Mouse (Mus musculus) CH12.LX (cell line): ENCODE measurements at regions not wholly inside any gene's neighbourhood (a gene's known extent, or its start where the extent isn't known, plus 50 kb on each side); places are given as distances from the start of the nearest gene placed in this dataset.

Experiments
- DNase-seq: peaks from one replicate; pipeline ENCODE4 v3.0.0-alpha.2; 2013; ENCODE audit errors: extremely low read depth
- H3K27ac ChIP-seq: 2 replicates; pipeline ENCODE4 v1.5.1; 2012; ENCODE audit warnings: low read depth, mild to moderate bottlenecking, control low read depth, moderate library complexity; ENCODE audit not compliant: insufficient read depth
- H3K27me3 ChIP-seq: replicated peaks from 2 replicates; pipeline ENCODE3; 2012; ENCODE audit warnings: inconsistent platforms
- H3K36me3 ChIP-seq, 2 experiments: replicated peaks in 1 of 2; 2 replicates each; pipeline versions ENCODE3 to v1.6.1; 2012; ENCODE audit warnings: inconsistent platforms in 1 of 2, low read length in 1 of 2, mild to moderate bottlenecking in 1 of 2, mixed read lengths in 1 of 2, moderate library complexity in 1 of 2; ENCODE audit not compliant: control insufficient read depth in 1 of 2, insufficient read depth in 1 of 2
- H3K4me1 ChIP-seq, 2 experiments: 2 replicates each; pipeline ENCODE4 v1.6.1; 2012; ENCODE audit warnings: inconsistent platforms in 1 of 2, moderate library complexity in 1 of 2; ENCODE audit not compliant: insufficient read depth in 2 of 2, control insufficient read depth in 1 of 2
- H3K4me2 ChIP-seq: 2 replicates; pipeline ENCODE4 v1.6.1; 2012; ENCODE audit warnings: low read depth, mild to moderate bottlenecking, control low read depth; ENCODE audit not compliant: poor library complexity, insufficient read depth, severe bottlenecking
- H3K4me3 ChIP-seq, 3 experiments: fragments of 150-350 bp in 1 of 3; sonication (generic) in 1 of 3; replicated peaks in 1 of 3; 2 replicates each; pipeline versions ENCODE3 to v1.5.1; 2011 to 2012; ENCODE audit warnings: low read depth in 2 of 3, low read length in 2 of 3, mild to moderate bottlenecking in 2 of 3, moderate library complexity in 2 of 3, control low read depth in 1 of 3, improper control_type of control experiment in 1 of 3, inconsistent platforms in 1 of 3, mixed read lengths in 1 of 3; ENCODE audit not compliant: poor library complexity in 1 of 3
- H3K79me2 ChIP-seq: replicated peaks from 2 replicates; pipeline ENCODE4 v1.6.1; 2012; ENCODE audit warnings: mild to moderate bottlenecking, moderate library complexity; ENCODE audit not compliant: control insufficient read depth, poor library complexity, insufficient read depth, severe bottlenecking; ENCODE audit errors: extremely low read depth
- H3K9ac ChIP-seq: 2 replicates; pipeline ENCODE4 v1.6.1; 2012; ENCODE audit warnings: low read depth, mild to moderate bottlenecking, control low read depth, moderate library complexity; ENCODE audit not compliant: insufficient read depth
- H3K9me3 ChIP-seq: replicated peaks from 2 replicates; pipeline ENCODE3; 2012; ENCODE audit warnings: low read length, inconsistent platforms, mixed read lengths
- BHLHE40 ChIP-seq: IDR thresholded peaks from 2 replicates; pipeline ENCODE4 v1.6.1; 2011; ENCODE audit warnings: mild to moderate bottlenecking, low read depth, low read length, improper control_type of control experiment
- CHD1 ChIP-seq: IDR thresholded peaks from 2 replicates; pipeline ENCODE4 v1.6.1; 2012; ENCODE audit warnings: low read depth, low read length, improper control_type of control experiment, inconsistent platforms
- CHD2 ChIP-seq: IDR thresholded peaks from 2 replicates; pipeline ENCODE4 v1.6.1; 2011; ENCODE audit warnings: low read length, improper control_type of control experiment
- CTCF ChIP-seq, 2 experiments: IDR thresholded peaks in 1 of 2; conservative IDR thresholded peaks in 1 of 2; 2 replicates each; pipeline ENCODE4 v1.5.1; 2011 to 2012; ENCODE audit warnings: low read depth in 2 of 2, low read length in 2 of 2, improper control_type of control experiment in 1 of 2, inconsistent platforms in 1 of 2, mild to moderate bottlenecking in 1 of 2, moderate library complexity in 1 of 2
- ETS1 ChIP-seq: conservative IDR thresholded peaks from 2 replicates; pipeline ENCODE4 v1.6.1; 2012; ENCODE audit warnings: low read depth, mild to moderate bottlenecking, inconsistent platforms, low read length, improper control_type of control experiment, moderate library complexity
- JUND ChIP-seq: conservative IDR thresholded peaks from 2 replicates; pipeline ENCODE4 v1.6.1; 2011; ENCODE audit warnings: low read depth, low read length, improper control_type of control experiment
- MAFK ChIP-seq: IDR thresholded peaks from 2 replicates; pipeline ENCODE4 v1.6.1; 2011; ENCODE audit warnings: low read length, improper control_type of control experiment; ENCODE audit not compliant: insufficient replicate concordance
- MAZ ChIP-seq: IDR thresholded peaks from 2 replicates; pipeline ENCODE4 v1.6.1; 2012; ENCODE audit warnings: low read depth, mild to moderate bottlenecking, inconsistent platforms, low read length, improper control_type of control experiment, moderate library complexity
- MEF2A ChIP-seq: IDR thresholded peaks from 2 replicates; pipeline ENCODE4 v1.6.1; 2014; ENCODE audit warnings: low read depth, mild to moderate bottlenecking, inconsistent platforms, low read length, improper control_type of control experiment, borderline replicate concordance
- MXI1 ChIP-seq: IDR thresholded peaks from 2 replicates; pipeline ENCODE4 v1.6.1; 2011; ENCODE audit warnings: mild to moderate bottlenecking, low read depth, low read length, improper control_type of control experiment
- NRF1 ChIP-seq: IDR thresholded peaks from 2 replicates; pipeline ENCODE4 v1.6.1; 2014; ENCODE audit warnings: low read depth, mild to moderate bottlenecking, inconsistent platforms, low read length, improper control_type of control experiment, moderate library complexity
- PAX5 ChIP-seq: IDR thresholded peaks from 2 replicates; pipeline ENCODE4 v1.6.1; 2012; ENCODE audit warnings: low read length, inconsistent platforms, mixed read lengths
- POLR2A ChIP-seq: IDR thresholded peaks from 2 replicates; pipeline ENCODE4 v1.6.1; 2011; ENCODE audit warnings: low read depth, mild to moderate bottlenecking, improper control_type of control experiment, low read length
- POLR2AphosphoS2 ChIP-seq: IDR thresholded peaks from 2 replicates; pipeline ENCODE4 v1.6.1; 2011; ENCODE audit warnings: low read depth, low read length, improper control_type of control experiment
- RAD21 ChIP-seq: IDR thresholded peaks from 2 replicates; pipeline ENCODE4 v1.6.1; 2011; ENCODE audit warnings: low read depth, mild to moderate bottlenecking, low read length, improper control_type of control experiment, moderate library complexity
- RCOR1 ChIP-seq: conservative IDR thresholded peaks from 2 replicates; pipeline ENCODE4 v1.6.1; 2012; ENCODE audit warnings: low read depth, mild to moderate bottlenecking, inconsistent platforms, low read length, improper control_type of control experiment
- SIN3A ChIP-seq: IDR thresholded peaks from 2 replicates; pipeline ENCODE4 v1.6.1; 2012; ENCODE audit warnings: low read length, improper control_type of control experiment, inconsistent platforms
- SMC3 ChIP-seq: IDR thresholded peaks from 2 replicates; pipeline ENCODE4 v1.6.1; 2011; ENCODE audit warnings: low read depth, low read length, improper control_type of control experiment
- TBP ChIP-seq: conservative IDR thresholded peaks from 2 replicates; pipeline ENCODE4 v1.6.1; 2011; ENCODE audit warnings: low read depth, low read length, improper control_type of control experiment
- TCF12 ChIP-seq: IDR thresholded peaks from 2 replicates; pipeline ENCODE4 v1.6.1; 2014; ENCODE audit warnings: low read depth, mild to moderate bottlenecking, inconsistent platforms, low read length, improper control_type of control experiment
- USF1 ChIP-seq: IDR thresholded peaks from 2 replicates; pipeline ENCODE4 v1.6.1; 2014; ENCODE audit warnings: low read depth, mild to moderate bottlenecking, inconsistent platforms, low read length, improper control_type of control experiment
- USF2 ChIP-seq: conservative IDR thresholded peaks from 2 replicates; pipeline ENCODE4 v1.6.1; 2011; ENCODE audit warnings: low read depth, low read length, improper control_type of control experiment
- ZKSCAN1 ChIP-seq: IDR thresholded peaks from 2 replicates; pipeline ENCODE4 v1.6.1; 2012; ENCODE audit warnings: low read depth, inconsistent platforms, low read length, improper control_type of control experiment, borderline replicate concordance
- ZMIZ1 ChIP-seq: IDR thresholded peaks from 2 replicates; pipeline ENCODE4 v1.6.1; 2012; ENCODE audit warnings: low read depth, mild to moderate bottlenecking, inconsistent platforms, low read length, improper control_type of control experiment
- ZNF384 ChIP-seq: IDR thresholded peaks from 2 replicates; pipeline ENCODE4 v1.6.1; 2012; ENCODE audit warnings: low read depth, low read length, improper control_type of control experiment, inconsistent platforms
- dilution Hi-C: fragments of 300-500 bp; cut with MboI; formaldehyde crosslinking; loops from 2 replicates; pipeline ENCODE4 v1.14.3; 2020; ENCODE audit warnings: low sequenced_read_pairs; ENCODE audit not compliant: extremely low pct_unique_long_range_greater_than_20kb, extremely low pct_ligation_motif_present
- in situ Hi-C: fragments of 300-500 bp; cut with MboI; formaldehyde crosslinking; loops from 3 replicates; pipeline ENCODE4 v1.14.3; 2019; ENCODE audit warnings: low sequenced_read_pairs, low pct_ligation_motif_present, low pct_unique_long_range_greater_than_20kb, mixed read lengths

DNA sequence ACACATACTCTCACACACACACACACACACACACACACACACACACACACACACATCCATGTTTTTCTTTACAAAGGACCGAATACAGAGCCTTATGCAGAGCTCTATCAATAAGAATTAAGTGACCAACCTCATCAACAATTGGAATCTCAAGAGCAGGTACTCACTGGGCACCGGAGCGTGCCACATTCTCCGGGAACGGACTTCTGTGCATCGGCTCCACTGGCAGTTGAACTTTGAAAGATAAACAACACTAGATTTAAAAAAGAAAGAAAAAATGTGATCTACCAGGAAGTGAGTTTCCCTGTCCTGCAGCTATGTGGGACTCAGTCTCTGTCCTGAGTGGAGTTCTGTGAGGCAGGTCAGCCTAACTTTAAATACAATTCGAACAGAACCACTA is 327.5 kb upstream of the Irx2 start:
- dilution Hi-C loops, result no loop called here
- Histone ChIP-seq H3K79me2 (no peaks in the 10 kb centered on the region), H3K36me3 (no peaks in the 10 kb centered on the region), H3K9ac (no peak overlapping the region), H3K27me3 (no peaks in the 10 kb centered on the region), H3K4me2 (no peak overlapping the region), H3K4me3 (no peak overlapping the region), H3K4me1 (no peaks in the 10 kb centered on the region), H3K27ac (no peak overlapping the region), H3K9me3 (peaks cover 74% of the 10 kb centered on the region)
- TF ChIP-seq RAD21 (no peak), TBP (no peak), RCOR1 (no peak), MXI1 (no peak), JUND (no peak), ETS1 (no peak)
- in situ Hi-C loops, result no loop called here
- no peak for DNase-seq

DNA sequence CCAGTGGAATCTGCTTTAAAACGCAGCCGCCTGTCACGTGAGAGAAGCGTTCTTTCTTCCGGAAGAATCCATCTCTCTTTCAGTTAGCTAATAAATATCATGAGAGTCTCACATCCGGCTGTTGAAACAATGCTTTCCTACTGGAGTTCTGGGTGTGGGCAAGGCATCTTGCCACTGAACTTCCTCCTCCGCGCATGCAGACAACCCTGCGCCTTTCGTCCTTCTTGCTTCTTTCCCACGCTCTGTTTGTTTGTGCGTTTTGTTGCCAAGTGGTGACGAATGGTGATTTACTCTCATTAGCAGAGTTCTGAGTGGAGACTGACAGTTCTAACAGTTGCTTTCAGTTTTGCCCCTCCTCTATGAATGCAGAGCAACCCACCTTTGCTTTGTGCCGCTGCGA is 326.8 kb upstream of the Irx2 start:
- Histone ChIP-seq H3K4me3 (no peak overlapping the region), H3K79me2 (no peaks in the 10 kb centered on the region), H3K9me3 (peaks cover 77% of the 10 kb centered on the region), H3K9ac (no peak overlapping the region), H3K4me2 (no peak overlapping the region), H3K27ac (no peak overlapping the region), H3K36me3 (no peaks in the 10 kb centered on the region), H3K4me1 (no peaks in the 10 kb centered on the region), H3K27me3 (no peaks in the 10 kb centered on the region)
- in situ Hi-C loops, result no loop called here
- DNase-seq, result no peak
- dilution Hi-C loops, result no loop called here
- TF ChIP-seq RAD21, result no peak
- no peak for TF ChIP-seq ZKSCAN1
- no peak for TF ChIP-seq CHD1
- TF ChIP-seq TCF12, result no peak
- TF ChIP-seq NRF1, result no peak
- TF ChIP-seq ZNF384, result no peak
- no peak for TF ChIP-seq PAX5
- TF ChIP-seq RCOR1, result no peak
- no peak for TF ChIP-seq USF1

DNA sequence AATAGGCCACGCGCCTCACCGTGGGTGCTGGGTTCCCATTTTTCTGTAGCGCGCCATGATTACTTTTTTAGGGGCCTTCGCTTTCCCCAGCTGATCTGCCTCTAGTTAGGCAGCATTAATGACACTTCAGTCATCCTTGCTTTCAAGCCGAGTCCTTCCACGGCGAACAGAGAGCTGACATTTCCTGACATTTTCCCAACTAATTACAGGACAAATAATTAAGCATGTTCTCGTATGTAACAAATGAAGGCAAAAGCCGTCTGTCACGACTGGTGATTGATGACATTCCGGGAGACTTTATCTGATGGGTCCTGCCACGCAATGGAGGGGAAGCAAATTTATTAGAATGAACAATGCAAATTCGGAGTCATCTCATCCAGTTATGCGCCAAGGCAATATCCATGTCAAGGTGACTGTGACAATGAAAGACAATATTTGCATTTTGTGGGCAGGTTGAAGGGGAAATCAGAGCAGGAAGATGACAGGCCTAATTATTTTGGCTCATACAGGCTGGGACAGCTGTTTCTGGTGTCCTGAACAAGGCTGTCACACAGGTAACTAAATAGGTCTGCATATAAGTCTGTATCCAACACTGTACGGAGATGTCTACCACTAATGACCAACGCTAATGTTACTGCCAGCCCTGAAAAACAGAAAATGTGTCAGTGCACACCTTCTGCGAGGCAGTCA is 326.0 kb upstream of the Irx2 start:
- in situ Hi-C loops (no loop called here), dilution Hi-C loops (no loop called here)
- H3K4me3 ChIP-seq, result no peak overlapping the region
- no peaks in the 10 kb centered on the region for H3K79me2 ChIP-seq
- H3K9ac ChIP-seq, result no peak overlapping the region
- H3K4me2 ChIP-seq, result no peak overlapping the region
- H3K36me3 ChIP-seq, result no peaks in the 10 kb centered on the region
- peaks cover 77% of the 10 kb centered on the region for H3K9me3 ChIP-seq
- H3K27ac ChIP-seq, result no peak overlapping the region
- H3K27me3 ChIP-seq, result no peaks in the 10 kb centered on the region
- no peak for DNase-seq
- H3K4me1 ChIP-seq, result no peaks in the 10 kb centered on the region
- TF ChIP-seq POLR2AphosphoS2 (no peak), USF2 (no peak), RCOR1 (no peak), MEF2A (no peak), SIN3A (no peak), ZNF384 (no peak), TBP (no peak), CHD1 (no peak), POLR2A (no peak), BHLHE40 (no peak), ETS1 (no peak), SMC3 (no peak), PAX5 (no peak), CHD2 (no peak), MAZ (no peak), ZMIZ1 (no peak), CTCF (conservative IDR thresholded peaks at IDR 0.05 in 1 of 2, IDR thresholded peaks at IDR 0.05 in 1 of 2; ENCODE audit: low read depth in 2 of 2, low read length in 2 of 2) (no peak), JUND (no peak), MAFK (no peak)
